Mouse (Mus musculus) CD8-positive naive resting alpha-beta T cell, adult 2 months (primary cell): ENCODE data around the gene Stx4a.
"Not testable (repeated sequence)": the region's sequence is repeated elsewhere in the genome, so short reads cannot be mapped to it uniquely, and the experiment has no call there.

Experiments used
- DNase-seq, 2 experiments: peaks; one replicate each; pipeline ENCODE4 v3.0.0; 2022; ENCODE audit warnings: low read depth in 2 of 2, low spot score in 2 of 2

Stx4a gene

GRCm38 (mm10) chr7:127824176-127824871 is at the start of gene Stx4a, which contains the start of gene Stx1b:
TSS of gene Stx4a (plus strand) at chr7:127824294.
TSS of gene Stx1b (minus strand) at chr7:127824549.
- DNase-seq, result no peak

GRCm38 (mm10) chr7:127775837-127776236 is 48.3 kb upstream of the Stx4a start:
- DNase-seq, result not testable (repeated sequence)

DNA sequence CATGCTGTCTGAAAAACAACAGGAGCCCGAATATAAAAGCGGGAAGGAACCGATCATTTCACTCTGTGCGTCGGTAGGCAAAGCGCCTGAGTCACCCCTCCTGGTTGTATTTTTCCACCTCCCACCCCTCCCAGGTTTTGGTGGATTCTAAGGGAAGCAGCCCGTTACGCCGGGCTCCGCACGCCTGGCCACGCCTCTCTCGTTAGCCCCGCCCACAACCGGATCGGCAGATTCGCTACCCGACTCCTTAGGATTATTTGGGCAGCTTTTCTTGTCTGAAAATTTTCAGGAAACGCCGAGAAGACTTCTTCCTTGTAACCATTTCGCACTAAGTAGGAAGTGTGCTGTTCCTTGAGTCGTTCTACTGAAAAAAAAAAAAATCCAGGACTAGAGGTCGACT is 47.7 kb upstream of the Stx4a start, which contains the start of gene Setd1a:
TSS of gene Setd1a (plus strand) at position 245 of the 400 bp plus-strand sequence.
- DNase-seq, result peak; percentile 64 to 78

- DNase-seq, result peak; percentile 93 to 95
Observed at GRCm38 (mm10) chr7:127776878-127777473, 47.1 kb upstream of the Stx4a start.

DNA sequence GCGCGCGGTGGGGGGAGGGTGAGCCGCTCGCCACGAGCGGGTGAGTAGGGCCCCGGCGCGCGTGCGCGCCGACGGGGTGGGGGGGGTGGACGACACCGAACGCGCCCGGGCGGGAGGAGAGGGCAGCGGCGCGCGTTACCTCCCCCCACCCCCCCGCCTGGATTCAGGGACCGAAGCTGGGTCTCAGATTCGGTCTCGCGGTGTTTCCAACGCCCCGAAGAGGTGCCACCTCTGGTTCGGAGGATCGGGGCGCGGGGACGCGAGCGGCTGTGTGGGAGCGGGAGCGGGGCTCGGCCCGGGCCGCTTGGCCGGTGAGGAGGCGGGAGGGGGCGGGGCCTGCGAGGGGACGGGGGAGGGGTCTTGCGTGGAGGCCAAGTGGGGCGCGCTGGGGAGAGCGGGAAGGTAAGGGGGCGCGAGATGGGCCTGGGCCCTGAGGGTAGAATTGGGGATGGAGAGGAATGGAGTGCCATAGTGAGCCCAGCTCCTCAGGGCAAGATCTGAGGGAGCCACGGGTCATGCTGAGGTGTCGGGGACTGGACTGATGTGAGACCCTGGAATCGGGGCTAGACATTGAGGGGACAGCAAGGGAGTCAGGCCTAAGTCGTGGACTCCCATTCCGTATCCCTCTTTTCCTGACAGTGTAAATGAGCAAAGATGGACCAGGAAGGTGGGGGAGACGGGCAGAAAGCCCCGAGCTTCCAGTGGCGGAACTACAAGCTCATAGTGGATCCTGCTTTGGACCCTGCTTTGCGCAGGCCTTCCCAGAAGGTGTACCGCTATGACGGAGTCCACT is 46.4 kb upstream of the Stx4a start:
- peak in 1 of 2 experiments; percentile 21 for DNase-seq

GRCm38 (mm10) chr7:127778350-127778749 is 45.7 kb upstream of the Stx4a start:
- no peak for DNase-seq

DNA sequence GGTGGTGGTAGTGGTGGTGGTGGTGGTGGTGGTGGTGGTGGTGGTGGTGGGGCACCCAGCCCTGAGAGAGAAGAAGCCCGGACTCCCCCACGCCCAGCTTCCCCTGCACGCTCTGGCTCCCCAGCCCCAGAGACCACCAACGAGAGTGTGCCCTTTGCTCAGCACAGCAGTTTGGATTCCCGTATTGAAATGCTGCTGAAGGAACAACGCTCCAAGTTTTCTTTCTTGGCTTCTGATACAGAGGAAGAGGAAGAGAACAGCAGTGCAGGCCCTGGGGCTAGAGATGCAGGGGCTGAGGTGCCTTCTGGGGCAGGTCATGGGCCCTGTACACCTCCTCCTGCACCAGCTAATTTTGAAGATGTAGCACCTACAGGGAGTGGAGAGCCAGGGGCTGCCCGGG is 38.8 kb upstream of the Stx4a start, which contains the start of gene Gm49388:
TSS of gene Gm49388 (plus strand) at position 301 of the 400 bp plus-strand sequence.
- no peak for DNase-seq

- no peak for DNase-seq
Observed at GRCm38 (mm10) chr7:127797076-127797845, 26.8 kb upstream of the Stx4a start.

GRCm38 (mm10) chr7:127798591-127798990 is 25.5 kb upstream of the Stx4a start:
- DNase-seq, result no peak

GRCm38 (mm10) chr7:127799211-127799610 is 24.9 kb upstream of the Stx4a start:
- no peak for DNase-seq

DNA sequence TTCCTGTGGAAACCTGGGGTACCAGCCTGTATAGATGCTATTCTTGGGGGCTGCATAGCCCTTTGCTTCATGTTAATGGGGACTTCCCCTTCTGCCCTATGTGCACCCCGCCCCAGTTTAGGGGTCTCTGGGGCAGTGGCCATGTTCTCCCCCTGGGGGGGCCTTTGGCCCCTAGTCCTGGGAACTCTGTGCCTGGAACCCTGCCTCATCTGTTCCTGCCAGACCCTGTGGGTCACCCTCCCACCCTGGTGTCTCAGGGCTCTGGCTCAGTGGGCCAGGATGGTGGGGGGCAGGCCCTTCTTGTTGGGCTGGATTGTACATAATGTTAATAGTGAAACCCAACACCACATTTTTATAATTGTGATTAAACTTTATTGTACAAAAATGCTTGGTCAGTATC is 24.4 kb upstream of the Stx4a start:
- no peak for DNase-seq

DNA sequence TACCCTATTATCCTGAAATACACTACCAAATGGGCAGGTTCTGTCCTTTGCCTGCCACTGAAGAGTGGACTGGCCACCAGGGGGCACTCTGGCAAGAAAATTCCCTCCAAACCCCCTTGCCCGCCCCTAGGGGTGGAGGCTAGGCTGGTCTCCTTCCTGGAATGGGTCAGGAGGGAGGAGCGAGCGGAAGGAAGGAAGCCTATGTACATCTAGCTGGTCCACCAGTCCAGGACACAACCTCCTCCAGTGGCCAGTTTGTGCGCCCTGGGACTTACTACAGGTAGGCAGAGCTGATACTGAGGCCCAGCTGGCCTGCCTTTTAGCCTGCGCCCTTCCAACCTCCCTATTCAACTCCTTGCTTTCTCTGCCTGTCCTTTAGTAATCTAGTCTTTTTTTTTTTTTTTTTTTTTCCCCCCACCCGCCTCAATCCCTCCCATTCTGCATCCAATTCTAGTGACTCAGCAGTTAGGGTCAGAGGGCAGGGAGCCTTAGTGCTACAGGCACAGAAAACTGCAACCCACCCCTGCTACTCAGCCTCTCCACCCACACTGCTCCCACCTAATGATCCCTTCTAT is 23.6 kb upstream of the Stx4a start, which contains the start of gene Hsd3b7:
TSS of gene Hsd3b7 (plus strand) at position 170 of the 575 bp plus-strand sequence.
- peak; percentile 66 to 81 for DNase-seq

DNA sequence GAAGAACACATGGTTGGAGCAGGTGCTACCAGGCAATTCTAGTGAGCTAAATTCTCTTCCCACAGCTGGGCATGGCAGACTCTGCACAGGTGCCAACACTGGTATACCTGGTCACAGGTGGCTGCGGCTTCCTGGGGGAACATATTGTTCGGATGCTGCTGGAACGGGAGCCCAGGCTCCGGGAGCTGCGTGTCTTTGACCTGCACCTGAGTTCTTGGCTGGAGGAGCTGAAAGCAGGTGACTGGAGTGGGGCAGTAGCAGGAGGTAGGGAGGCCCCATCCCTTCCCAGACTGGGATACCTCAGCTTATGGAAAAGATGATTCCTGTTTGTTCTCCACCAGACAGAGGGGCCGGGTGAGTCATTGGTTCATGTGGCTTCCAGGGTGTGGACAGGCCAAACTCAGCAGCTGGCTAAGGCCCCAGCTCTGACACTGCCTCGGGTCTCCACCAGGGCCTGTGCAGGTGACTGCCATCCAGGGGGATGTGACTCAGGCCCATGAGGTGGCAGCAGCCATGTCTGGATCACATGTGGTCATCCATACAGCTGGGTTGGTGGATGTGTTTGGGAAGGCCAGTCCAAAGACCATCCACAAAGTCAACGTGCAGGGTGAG is 23.0 kb upstream of the Stx4a start:
- no peak for DNase-seq

- DNase-seq, result no peak
Observed at GRCm38 (mm10) chr7:127802313-127802712, 21.8 kb upstream of the Stx4a start.

- no peak for DNase-seq
Observed at GRCm38 (mm10) chr7:127808821-127809220, 15.3 kb upstream of the Stx4a start.

- DNase-seq, result no peak
Observed at GRCm38 (mm10) chr7:127809846-127810245, 14.2 kb upstream of the Stx4a start.

DNA sequence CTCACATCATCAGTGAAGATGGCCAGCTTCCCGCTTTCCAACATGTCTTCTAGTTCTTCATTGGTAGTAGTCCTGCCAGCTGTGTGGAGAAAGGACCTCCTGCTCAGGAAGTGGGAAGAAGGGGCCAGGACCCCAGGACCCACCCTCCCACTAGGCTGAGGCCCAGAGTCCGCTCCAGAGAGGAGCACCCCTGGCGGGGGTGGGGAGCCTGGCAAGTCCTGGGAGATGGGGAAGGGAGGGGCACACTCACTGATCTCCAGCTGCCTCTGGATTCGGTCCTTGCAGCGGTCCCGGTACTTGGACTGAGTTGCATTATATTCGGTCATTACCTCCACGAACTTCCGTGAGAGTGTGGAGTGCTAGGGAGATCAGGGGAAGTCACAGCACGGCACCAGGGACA is 13.4 kb upstream of the Stx4a start:
- no peak for DNase-seq

DNA sequence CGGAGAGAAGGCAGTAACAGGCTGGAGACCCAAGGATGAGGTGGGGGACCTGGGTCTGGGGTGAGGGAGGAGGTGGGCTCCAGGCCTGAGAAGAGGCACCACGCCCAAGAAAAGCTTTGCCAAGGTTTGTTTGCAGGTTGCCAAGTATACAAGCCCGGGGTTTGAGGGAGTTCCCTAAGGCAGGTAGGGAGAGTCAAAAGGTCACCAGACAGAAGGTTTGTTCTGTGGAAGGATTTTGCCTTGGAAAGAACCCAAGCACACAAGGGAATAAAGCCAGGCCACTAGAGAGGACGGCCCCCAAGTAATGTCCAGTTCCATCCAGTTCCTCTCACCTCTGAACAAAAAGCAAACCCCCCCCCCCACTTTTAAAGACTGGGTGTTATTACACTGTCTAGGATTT is 12.9 kb upstream of the Stx4a start:
- no peak for DNase-seq

DNA sequence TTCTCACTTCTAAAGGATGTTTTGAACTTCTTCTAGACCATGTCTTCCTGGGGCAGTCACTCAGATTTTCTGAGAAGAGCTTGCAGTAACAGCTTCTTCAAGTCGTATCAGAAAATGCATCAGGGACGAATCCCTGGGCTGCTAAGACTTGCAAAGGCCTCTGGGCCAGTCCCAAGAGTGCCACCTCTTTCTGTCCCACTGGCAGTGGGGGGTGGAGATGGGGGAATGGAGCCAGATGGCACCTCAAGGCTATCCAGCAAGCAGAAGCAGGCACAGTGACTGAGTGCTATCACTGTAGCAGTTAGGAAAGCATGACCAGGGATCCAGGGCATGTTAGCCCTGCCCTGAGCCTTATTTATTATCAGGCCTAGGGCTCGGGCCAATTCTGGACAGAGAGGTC is 11.8 kb upstream of the Stx4a start:
- no peak for DNase-seq

- no peak for DNase-seq
Observed at GRCm38 (mm10) chr7:127813821-127814220, 10.3 kb upstream of the Stx4a start.
